Mouse (Mus musculus): ENCODE measurements at regions not wholly inside any gene's neighbourhood (a gene's known extent, or its start where the extent isn't known, plus 50 kb on each side); places are given as distances from the start of the nearest gene placed in this dataset.

GRCm38 (mm10) chr10:120666202-120666860, 190.1 kb upstream of the Hmga2 start:
- no peak for DNase-seq (ENCODE audit: low spot score in 2 of 2)

- no peak for DNase-seq (ENCODE audit: low spot score in 2 of 2)
Measured at GRCm38 (mm10) chr10:120665670-120666069, 189.4 kb upstream of the Hmga2 start.

GRCm38 (mm10) chr10:120664419-120664818, 188.2 kb upstream of the Hmga2 start:
- no peak for DNase-seq (ENCODE audit: low spot score in 2 of 2)

GRCm38 (mm10) chr10:120663396-120663795, 187.1 kb upstream of the Hmga2 start:
- DNase-seq (ENCODE audit: low spot score in 2 of 2): no peak

GRCm38 (mm10) chr10:120660503-120660902, 184.2 kb upstream of the Hmga2 start:
- DNase-seq (ENCODE audit: low spot score in 2 of 2): no peak

GRCm38 (mm10) chr10:120655238-120655931, 179.1 kb upstream of the Hmga2 start:
- DNase-seq (ENCODE audit: low spot score in 2 of 2): no peak

- no peak for DNase-seq (ENCODE audit: low spot score in 2 of 2)
Measured at GRCm38 (mm10) chr10:120652525-120653215, 176.4 kb upstream of the Hmga2 start.

GRCm38 (mm10) chr10:120651845-120652244, 175.6 kb upstream of the Hmga2 start:
- DNase-seq (ENCODE audit: low spot score in 2 of 2): no peak

- DNase-seq (ENCODE audit: low spot score in 2 of 2): no peak
Measured at GRCm38 (mm10) chr10:120650336-120650735, 174.1 kb upstream of the Hmga2 start.

GRCm38 (mm10) chr10:120648741-120649140, 172.5 kb upstream of the Hmga2 start:
- DNase-seq (ENCODE audit: low spot score in 2 of 2): no peak

GRCm38 (mm10) chr10:120648031-120648430, 171.8 kb upstream of the Hmga2 start:
- DNase-seq (ENCODE audit: low spot score in 2 of 2): no peak

- DNase-seq (ENCODE audit: low spot score in 2 of 2): no peak
Measured at GRCm38 (mm10) chr10:120647323-120647722, 171.1 kb upstream of the Hmga2 start.

- no peak for DNase-seq (ENCODE audit: low spot score in 2 of 2)
Measured at GRCm38 (mm10) chr10:120646862-120647311, 170.6 kb upstream of the Hmga2 start.

GRCm38 (mm10) chr10:120640847-120641246, 164.6 kb upstream of the Hmga2 start:
- DNase-seq (ENCODE audit: low spot score in 2 of 2): no peak

- no peak for DNase-seq (ENCODE audit: low spot score in 2 of 2)
Measured at GRCm38 (mm10) chr10:120638316-120638715, 162.0 kb upstream of the Hmga2 start.

- DNase-seq (ENCODE audit: low spot score in 2 of 2): no peak
Measured at GRCm38 (mm10) chr10:120635818-120636543, 159.7 kb upstream of the Hmga2 start.

- no peak for DNase-seq (ENCODE audit: low spot score in 2 of 2)
Measured at GRCm38 (mm10) chr10:120635194-120635593, 158.9 kb upstream of the Hmga2 start.

- DNase-seq (ENCODE audit: low spot score in 2 of 2): no peak
Measured at GRCm38 (mm10) chr10:120632071-120632470, 155.8 kb upstream of the Hmga2 start.

GRCm38 (mm10) chr10:120628066-120628465, 151.8 kb upstream of the Hmga2 start:
- no peak for DNase-seq (ENCODE audit: low spot score in 2 of 2)

- DNase-seq (ENCODE audit: low spot score in 2 of 2): no peak
Measured at GRCm38 (mm10) chr10:120625474-120625873, 149.2 kb upstream of the Hmga2 start.

GRCm38 (mm10) chr10:120624203-120624942, 148.1 kb upstream of the Hmga2 start:
- DNase-seq (ENCODE audit: low spot score in 2 of 2): no peak
